Mouse (Mus musculus) skeletal muscle tissue, adult 2 months (tissue): ENCODE measurements around the gene Zbtb38.
A peak's percentile ranks its signal among the peaks of the same experiment; 100 is the strongest.

Experiments
- DNase-seq: peaks from one replicate; pipeline ENCODE4 v3.0.0-alpha.2; 2012; ENCODE audit warnings: low read depth, low spot score

Gene Zbtb38

DNA sequence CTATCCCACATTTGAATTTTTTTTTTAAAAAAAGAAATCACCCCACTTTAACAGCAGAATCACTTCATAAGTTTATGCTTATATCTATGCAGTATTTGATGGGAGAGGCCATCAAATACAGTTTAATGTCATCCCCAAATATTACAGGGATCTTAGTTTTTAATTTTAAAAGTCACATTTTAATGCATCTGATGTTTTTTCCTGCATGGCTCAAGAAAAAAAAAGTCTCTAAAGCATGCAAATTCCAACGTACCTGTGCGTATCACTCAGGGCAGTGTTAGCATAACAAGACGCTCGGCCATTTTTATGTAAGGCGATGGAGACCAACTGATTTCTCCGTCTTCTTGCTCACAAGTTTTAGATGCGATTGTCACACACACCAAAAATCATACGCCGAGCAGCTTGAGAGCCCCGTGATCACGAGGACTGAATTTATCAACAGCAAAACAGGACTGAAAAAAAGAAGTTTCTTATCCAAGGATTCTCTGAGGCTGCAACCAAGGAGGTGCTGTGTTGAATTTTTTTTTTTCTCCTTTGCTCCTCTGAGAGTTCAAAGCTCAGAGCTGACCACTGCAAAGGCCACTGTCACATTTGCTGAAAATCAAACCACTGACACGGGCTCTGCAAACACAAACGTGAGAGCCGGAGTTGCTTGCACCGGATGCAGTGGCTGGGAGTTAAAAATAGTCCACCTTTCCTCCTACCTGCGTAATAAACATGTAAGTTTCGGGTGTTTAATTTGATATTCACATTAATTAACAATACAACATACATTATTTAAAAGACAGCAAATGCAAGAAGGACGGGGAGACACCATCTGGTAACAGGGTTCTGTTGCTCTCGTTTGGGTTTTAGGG lies 21.4 kb downstream of the Zbtb38 start:
- no peak for DNase-seq

- DNase-seq = no peak
These were observed 22.4 kb downstream of the Zbtb38 start for GRCm38 (mm10) chr9:96730311-96730625.

- no peak for DNase-seq
These were observed 22.9 kb downstream of the Zbtb38 start for GRCm38 (mm10) chr9:96729537-96730310.

DNA sequence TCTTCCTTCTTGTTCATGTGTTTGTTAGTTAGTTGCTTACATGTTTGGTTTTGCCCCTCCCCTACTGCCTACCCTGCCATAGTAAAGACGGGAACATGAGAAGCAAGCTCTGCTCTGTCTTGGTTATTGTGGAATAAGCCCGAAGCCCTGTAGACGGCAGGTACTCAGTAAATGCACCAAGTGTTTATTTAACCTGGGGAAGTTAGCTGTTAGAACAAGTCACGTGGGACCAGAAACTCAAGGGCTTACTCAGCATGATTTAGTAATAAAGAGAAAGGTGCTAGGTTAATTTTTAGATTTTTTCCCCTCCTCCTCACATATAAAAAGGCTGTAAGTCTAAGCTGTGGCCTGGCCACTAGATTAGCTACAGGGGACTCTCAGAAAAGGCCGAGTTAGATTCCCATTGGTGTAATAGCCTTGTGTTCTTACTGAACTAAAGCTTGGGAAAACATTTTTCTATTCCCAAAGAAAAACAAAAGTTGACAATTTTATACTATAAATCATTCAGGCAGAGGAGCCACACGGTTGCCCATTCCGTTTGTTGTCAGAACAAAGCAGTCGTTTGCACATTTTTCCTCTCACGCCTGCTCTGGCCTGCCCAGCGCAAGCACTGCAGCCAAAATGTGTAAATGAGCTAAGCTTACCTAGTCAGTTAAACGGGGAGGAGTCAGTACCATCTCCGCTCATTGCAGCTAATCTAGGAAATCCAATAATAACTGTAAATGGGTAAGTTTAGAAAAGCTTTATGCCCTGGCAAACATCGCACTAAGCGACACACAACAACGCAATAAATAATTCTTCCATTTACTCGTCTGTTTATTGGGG lies 24.1 kb downstream of the Zbtb38 start:
- DNase-seq = no peak

- no peak for DNase-seq
These were observed 24.9 kb downstream of the Zbtb38 start for GRCm38 (mm10) chr9:96727688-96728087.

DNA sequence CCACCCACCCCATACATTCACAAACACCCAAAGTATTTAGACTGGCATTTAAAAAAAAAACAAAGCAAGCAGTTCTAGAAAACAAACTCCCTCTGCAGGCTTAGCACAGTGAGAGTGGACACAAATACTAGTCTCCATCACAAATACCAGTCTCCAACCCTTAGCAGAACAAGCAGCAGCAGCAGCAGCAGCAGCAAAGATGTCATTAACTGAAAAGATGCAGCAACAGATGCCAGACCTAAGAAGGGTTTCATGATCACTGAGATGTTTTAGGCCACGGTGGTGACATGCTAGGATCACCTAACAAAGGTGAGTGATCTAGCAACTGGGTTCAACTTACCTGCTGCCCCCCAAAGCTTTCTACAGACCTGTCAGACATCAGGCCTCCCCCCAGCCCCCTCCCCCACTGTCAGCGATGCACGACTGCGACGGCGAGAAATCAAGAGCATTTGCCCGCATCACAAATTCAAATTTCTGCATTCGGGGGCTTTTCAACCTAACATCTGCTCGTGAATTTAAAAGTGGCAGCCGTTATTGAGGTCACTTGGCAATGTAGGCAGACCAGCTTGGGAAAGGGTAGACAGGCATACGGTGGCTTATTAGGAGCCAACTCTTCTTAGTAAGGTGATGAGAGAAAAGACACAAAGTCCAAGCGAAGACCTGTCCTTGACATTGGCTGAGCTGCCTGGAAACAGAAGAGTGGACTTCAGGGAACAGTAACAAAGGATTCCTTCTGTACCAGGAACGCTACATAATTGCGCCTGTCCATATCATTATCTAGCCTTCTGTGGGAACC lies 26.1 kb downstream of the Zbtb38 start:
- DNase-seq = no peak

GRCm38 (mm10) chr9:96725582-96726320 lies 26.9 kb downstream of the Zbtb38 start:
- no peak for DNase-seq

DNA sequence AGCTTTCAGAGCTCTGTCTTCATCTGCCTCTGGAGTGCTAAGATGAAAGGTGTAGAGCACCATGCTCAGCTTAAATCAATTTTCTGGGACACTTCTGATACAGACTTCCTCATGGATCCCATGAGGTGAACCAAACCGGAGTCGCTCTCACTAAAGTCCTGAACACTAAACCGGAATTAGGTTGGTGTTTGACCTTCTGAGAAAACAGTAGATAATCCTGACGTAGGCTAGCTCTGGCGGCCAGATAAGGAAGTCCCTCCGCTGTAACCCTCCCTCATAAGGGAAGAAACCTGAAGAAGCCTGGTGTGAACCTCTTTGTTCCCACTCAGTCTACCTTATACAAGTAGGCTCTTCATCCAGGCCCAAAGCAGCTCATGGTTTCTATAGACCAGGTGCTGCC lies 29.0 kb downstream of the Zbtb38 start:
- no peak for DNase-seq

GRCm38 (mm10) chr9:96721163-96721799 lies 31.4 kb downstream of the Zbtb38 start:
- no peak for DNase-seq

DNA sequence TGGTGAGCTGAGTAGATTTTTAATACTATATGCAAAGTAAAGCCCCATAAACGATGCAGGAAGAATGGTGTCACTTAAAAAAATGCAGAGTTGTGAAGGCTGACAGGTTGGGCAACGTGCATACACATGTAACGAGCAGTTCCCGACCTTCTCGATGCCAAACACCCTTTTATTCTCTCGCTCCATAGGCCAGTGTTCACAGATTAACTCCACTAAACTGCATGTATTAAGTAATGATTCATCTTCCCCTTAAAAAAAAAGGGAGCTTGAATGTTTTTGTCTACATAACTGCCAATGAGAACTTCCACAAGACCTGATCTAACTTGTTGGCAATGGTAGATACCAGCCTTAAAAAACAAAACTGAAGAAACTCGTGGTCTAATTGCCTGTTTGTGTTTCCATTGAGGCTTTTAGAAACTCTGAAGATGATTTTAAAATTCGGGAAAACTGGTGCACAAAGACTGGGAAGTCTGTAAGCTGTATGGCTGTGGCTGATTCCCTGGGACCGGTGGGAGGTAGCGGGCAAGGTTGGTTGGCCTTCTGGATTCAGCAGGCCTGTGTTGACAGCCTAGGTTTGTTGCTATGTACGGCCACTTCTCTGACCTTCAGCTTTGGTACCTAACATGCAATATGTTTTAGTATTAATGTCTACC lies 32.0 kb downstream of the Zbtb38 start:
- DNase-seq = no peak

DNA sequence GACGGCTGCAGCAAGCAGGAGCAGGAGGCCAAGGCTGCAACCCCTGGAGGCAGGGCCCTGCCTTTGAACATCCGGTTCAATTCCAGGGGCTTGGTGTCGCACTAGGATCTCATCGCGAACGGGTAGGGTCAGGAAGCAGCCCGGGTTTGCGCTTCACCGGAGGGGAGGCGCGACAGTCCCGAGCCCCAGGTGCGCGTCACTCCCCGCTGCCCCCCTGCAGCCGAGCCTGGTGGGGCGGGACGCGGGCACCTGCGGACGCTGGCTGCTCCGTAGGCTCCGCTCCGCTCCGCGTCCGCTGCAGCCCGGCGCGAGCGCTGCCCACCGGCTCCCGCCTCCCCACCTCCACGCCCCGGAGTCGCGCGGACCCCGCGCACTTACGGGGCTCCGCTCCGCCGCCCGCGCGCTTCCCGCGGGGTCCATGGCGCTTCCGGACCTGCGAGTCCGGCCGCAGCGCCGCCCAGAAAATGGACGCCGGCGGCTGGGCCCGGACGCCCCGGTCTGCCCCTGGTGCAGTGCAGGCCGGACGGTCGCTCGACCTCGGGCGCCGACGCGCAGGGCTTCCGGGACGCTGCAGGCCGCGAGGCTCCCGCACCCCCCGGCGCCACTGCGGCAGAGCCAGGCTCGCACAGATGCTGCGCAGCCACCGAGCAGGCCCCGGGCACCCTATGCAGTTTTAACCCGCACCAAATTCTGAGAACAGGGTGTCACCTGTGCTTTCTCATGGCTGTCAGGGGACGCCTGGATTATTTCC lies 33.0 kb downstream of the Zbtb38 start:
- DNase-seq = peak; percentile 76

- DNase-seq = no peak
These were observed 33.7 kb downstream of the Zbtb38 start for GRCm38 (mm10) chr9:96718888-96719287.

GRCm38 (mm10) chr9:96718402-96718798 lies 34.2 kb downstream of the Zbtb38 start:
- DNase-seq = no peak

DNA sequence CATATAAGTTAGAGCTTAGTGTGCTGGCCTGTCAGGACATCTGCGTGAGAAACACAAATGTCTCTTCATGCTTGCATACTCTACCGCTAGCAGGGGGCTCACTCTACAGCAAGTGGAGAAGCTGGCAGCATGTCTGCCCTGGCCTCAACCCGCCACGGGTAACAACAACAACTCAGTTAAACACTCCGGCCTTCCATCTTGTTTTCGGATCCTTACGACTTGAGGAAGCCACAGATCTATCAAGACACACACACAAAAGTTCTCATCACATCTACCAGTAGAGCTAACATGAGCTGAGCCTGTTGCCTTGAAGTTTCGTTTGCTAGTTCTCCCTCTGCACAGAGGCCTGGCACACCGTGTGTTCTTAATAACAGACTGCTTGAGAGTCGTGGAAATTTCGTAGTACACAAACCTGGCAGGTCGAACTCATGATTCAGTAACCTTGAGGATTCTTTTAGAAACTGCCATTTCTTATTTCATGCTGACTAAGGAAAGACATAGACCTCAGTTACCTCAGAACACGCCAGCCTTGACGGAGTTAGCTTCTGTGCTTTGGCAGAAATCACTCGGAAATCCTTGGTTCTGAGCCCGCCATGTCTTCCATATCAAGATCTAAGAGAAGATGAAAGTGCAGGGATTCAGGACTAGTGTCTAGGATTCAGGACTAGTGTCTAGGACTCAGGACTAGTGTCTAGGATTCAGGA lies 34.8 kb downstream of the Zbtb38 start:
- no peak for DNase-seq

GRCm38 (mm10) chr9:96716735-96717444 lies 35.7 kb downstream of the Zbtb38 start:
- DNase-seq = no peak

- no peak for DNase-seq
These were observed 36.5 kb downstream of the Zbtb38 start for GRCm38 (mm10) chr9:96716136-96716535.

DNA sequence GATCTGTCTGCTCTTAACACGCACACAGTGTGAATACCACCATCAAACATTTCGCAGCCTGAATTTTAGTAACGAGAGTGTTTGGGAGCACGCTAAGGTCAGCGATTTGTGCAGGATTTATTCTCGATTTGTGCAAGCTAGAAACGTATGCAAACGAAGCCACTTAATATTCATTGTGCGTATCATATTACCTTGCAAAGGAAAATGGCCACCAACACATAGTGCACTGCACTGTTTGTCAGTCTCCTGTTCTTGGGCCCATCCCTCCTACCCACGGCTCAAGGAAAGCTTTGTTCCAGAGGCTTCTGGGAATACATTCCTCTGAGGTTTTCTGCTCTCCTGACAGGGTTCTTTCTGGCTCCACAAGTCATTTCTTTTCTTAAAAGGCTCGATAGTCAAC lies 37.5 kb downstream of the Zbtb38 start:
- no peak for DNase-seq
